Mouse (Mus musculus) bone marrow, adult 2 months (tissue): ENCODE results near the gene Ndrg3. TPM values are rescaled to one million over a fixed set of nuclear protein-coding genes. Genes with fewer than 3 reads are reported as not detected.
"Not testable (repeated sequence)": the region's sequence is repeated elsewhere in the genome, so short reads cannot be mapped to it uniquely, and the experiment has no call there.

ENCODE experiments used
- H3K27ac ChIP-seq: fragments of 200-500 bp; 2 replicates; pipeline ENCODE4 v1.5.1; 2012; ENCODE audit warnings: low read depth, mild to moderate bottlenecking, control low read depth, inconsistent platforms, low read length; ENCODE audit not compliant: control insufficient read depth, poor library complexity, insufficient read depth
- H3K4me1 ChIP-seq: fragments of 200-500 bp; 2 replicates; pipeline ENCODE4 v1.6.1; 2011; ENCODE audit warnings: low read length; ENCODE audit not compliant: control insufficient read depth, insufficient read depth
- H3K4me3 ChIP-seq: fragments of 200-500 bp; replicated peaks from 2 replicates; pipeline ENCODE3; 2011; ENCODE audit warnings: mild to moderate bottlenecking, low read depth, low read length, control low read depth; ENCODE audit not compliant: control insufficient read depth
- CTCF ChIP-seq: fragments of 200-500 bp; IDR thresholded peaks from 2 replicates; pipeline ENCODE4 v1.5.1; 2011; ENCODE audit warnings: low read length, control low read depth; ENCODE audit not compliant: control insufficient read depth, insufficient read depth
- POLR2A ChIP-seq: fragments of 200-500 bp; IDR thresholded peaks from 2 replicates; pipeline ENCODE4 v1.6.1; 2011; ENCODE audit warnings: low read depth, mild to moderate bottlenecking, control low read depth, low read length, borderline replicate concordance; ENCODE audit not compliant: control insufficient read depth
- WGBS: fragments of 180-500 bp; shearing (Covaris S2); methylation state at CpG from one replicate; pipeline ENCODE4 v1.1.7; 2018; 5-methylcytosine and 5-hydroxymethylcytosine counted together
- polyA plus RNA-seq: library from polyadenylated mRNA; stranded (reverse); fragments of >200 nt; gene quantifications from 2 replicates; pipeline ENCODE4 v1.2.4, GENCODE M21; 2011; ENCODE audit warnings: low replicate concordance; ENCODE audit not compliant: missing spikeins, insufficient read depth, insufficient read length

Gene Ndrg3
- polyA plus RNA-seq, 1 experiment: 17.1 TPM

DNA sequence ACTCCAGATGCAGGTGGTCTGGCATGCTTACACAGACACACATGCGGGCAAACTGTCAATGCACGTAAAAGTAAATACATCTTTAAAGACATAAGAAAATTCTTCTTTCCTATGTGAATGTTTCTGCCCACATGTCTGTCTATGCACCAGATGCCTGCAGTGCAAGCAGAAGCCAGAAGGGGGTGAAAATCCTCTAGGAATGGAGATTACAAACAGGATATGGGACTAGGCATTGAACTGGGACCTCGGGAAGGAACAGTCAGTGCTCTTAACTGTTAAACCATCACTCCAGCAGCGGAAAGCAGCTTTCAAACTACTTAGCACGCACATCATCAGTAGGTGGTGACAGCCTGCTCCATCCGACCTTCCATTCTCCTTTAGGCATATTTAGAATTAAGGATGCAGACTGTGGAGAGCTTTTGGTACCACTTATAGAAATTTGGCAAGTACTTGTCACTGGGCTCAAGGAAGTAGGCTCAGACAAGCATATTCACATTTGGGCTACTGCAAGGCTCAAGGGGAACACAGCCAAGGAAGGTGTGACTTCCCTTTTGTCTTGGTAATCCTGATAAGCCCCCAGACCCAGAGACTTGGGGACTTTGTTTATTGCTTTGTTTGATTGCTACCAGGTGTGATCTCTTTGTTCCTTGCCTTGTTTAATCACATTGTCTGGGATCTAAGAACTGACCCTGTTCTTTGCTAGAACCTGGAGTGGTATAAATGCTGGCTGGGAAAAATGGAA, 86.7 kb downstream of the Ndrg3 start:
- WGBS: 70% methylated on average over 6 of the region's 6 CpGs
- H3K27ac ChIP-seq: no peak overlapping the region
- H3K4me1 ChIP-seq: no peaks in the 10 kb centered on the region
- no peak for TF ChIP-seq CTCF
- no peak for TF ChIP-seq POLR2A
- no peak overlapping the region for H3K4me3 ChIP-seq

GRCm38 (mm10) chr2:156903367-156903766, 88.5 kb downstream of the Ndrg3 start:
- 57% methylated on average over 2 of the region's 2 CpGs for WGBS
- Histone ChIP-seq H3K27ac (no peak overlapping the region), H3K4me3 (no peak overlapping the region), H3K4me1 (no peaks in the 10 kb centered on the region; the same call in 1 of the 2 replicates)
- TF ChIP-seq CTCF: no peak
- TF ChIP-seq POLR2A: no peak

DNA sequence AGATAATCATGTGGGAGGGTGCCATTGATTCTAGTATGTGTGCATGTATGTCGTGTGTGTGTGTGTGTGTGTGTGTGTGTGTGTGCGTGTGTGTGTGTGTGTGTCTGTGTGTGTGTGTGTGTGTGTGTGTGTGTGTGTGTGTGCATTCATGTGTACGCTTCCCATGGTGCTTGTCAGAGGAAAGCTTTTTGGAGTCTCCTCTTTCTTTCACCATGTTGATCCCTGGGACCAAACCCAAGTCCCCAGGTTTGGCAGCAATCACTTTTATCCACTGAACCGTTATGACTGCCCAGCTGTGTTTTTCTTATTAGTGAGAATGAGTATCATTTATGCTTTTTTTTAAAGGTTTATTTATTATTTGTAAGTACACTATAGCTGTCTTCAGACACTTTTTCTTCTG, 89.4 kb downstream of the Ndrg3 start:
- not testable (repeated sequence) for H3K4me3 ChIP-seq, H3K4me1 ChIP-seq, H3K27ac ChIP-seq
- 75% methylated on average over 4 of the region's 4 CpGs for WGBS

- WGBS: 72% methylated on average over 6 of the region's 6 CpGs
- H3K4me1 ChIP-seq: no peaks in the 10 kb centered on the region; the same call in 1 of the 2 replicates
- no peak overlapping the region for H3K4me3 ChIP-seq
- TF ChIP-seq CTCF (no peak), POLR2A (no peak)
- no peak overlapping the region for H3K27ac ChIP-seq
These were observed 90.0 kb downstream of the Ndrg3 start for GRCm38 (mm10) chr2:156901883-156902282.

DNA sequence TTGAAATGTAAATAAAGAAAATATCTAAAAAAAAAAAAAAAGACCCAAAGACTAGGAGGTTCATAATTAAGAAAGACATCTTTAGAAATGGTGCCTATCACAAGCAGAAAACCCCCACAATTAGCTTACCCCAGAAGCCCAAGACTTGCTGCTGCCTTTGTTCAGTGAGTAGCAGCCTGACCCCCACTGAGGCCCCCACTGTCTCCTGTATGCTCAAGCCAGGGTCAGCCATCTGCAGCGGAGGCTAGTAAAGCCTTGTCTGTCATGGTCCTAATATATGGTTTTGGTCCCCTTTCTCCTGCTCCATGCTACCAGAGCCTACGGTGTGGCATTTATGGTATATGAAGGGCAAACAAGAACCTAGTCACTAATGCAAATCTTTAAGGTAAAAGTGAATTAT, 90.5 kb downstream of the Ndrg3 start:
- WGBS: 90% methylated on average over 2 of the region's 2 CpGs
- H3K4me3 ChIP-seq: no peak overlapping the region
- no peaks in the 10 kb centered on the region; the same call in 1 of the 2 replicates for H3K4me1 ChIP-seq
- no peak overlapping the region for H3K27ac ChIP-seq
- TF ChIP-seq CTCF (no peak), POLR2A (no peak)

- WGBS: 69% methylated on average over 4 of the region's 4 CpGs
- H3K4me3 ChIP-seq: no peak overlapping the region
These were observed 92.7 kb downstream of the Ndrg3 start for GRCm38 (mm10) chr2:156899184-156899583.

GRCm38 (mm10) chr2:156898374-156898773, 93.5 kb downstream of the Ndrg3 start:
- Histone ChIP-seq H3K27ac (no peak overlapping the region), H3K4me3 (no peak overlapping the region), H3K4me1 (no peaks in the 10 kb centered on the region; the same call in 1 of the 2 replicates)
- WGBS: 46% methylated on average over 4 of the region's 4 CpGs
- TF ChIP-seq CTCF: no peak
- no peak for TF ChIP-seq POLR2A

More at GRCm38 (mm10) chr2:156899184-156899583, 92.7 kb downstream of the Ndrg3 start:
- H3K4me1 ChIP-seq: no peaks in the 10 kb centered on the region; the same call in 1 of the 2 replicates
- TF ChIP-seq CTCF: no peak
- no peak for TF ChIP-seq POLR2A
- no peak overlapping the region for H3K27ac ChIP-seq

- H3K4me3 ChIP-seq: no peak overlapping the region
- H3K27ac ChIP-seq: no peak overlapping the region
- TF ChIP-seq CTCF: no peak
- TF ChIP-seq POLR2A: no peak
- no peaks in the 10 kb centered on the region; the same call in 1 of the 2 replicates for H3K4me1 ChIP-seq
- 82% methylated on average over 9 of the region's 9 CpGs for WGBS
These were observed 94.8 kb downstream of the Ndrg3 start for GRCm38 (mm10) chr2:156897034-156897433.
